Mouse (Mus musculus): ENCODE measurements around the gene Plxnd1.

GRCm38 (mm10) chr6:115989032-115989431 is 5.8 kb downstream of the Plxnd1 start:
- TF ChIP-seq CTCF (IDR thresholded peaks at IDR 0.05) (no peak), POLR2A (IDR thresholded peaks at IDR 0.05; ENCODE audit: insufficient read depth, low read depth, low read length) (no peak)

All from heart, adult 2 months (tissue).